Mouse (Mus musculus) forebrain, embryonic 11.5 days (tissue): ENCODE data around the gene Tmem74b. TPM values are rescaled to one million over a fixed set of nuclear protein-coding genes. Genes with fewer than 3 reads are reported as not detected.

Experiments
- ATAC-seq: fragments of 200-750 bp; cut with Nextera tagmentation; replicated peaks from 2 replicates; pipeline ENCODE4 v1.8.0; 2017; ENCODE audit warnings: moderate TSS enrichment; ENCODE audit not compliant: low FRiP score
- DNase-seq: peaks from one replicate; pipeline ENCODE4 v3.0.0-alpha.2; 2017; ENCODE audit warnings: low spot score
- H3K27ac ChIP-seq: fragments of 300-500 bp; sonication (generic); 2 replicates; pipeline ENCODE4 v1.5.1; 2014; ENCODE audit warnings: low read depth, low read length
- H3K27me3 ChIP-seq: fragments of 300-500 bp; sonication (generic); 2 replicates; pipeline ENCODE4 v1.6.1; 2014; ENCODE audit warnings: mild to moderate bottlenecking, low read length, mixed read lengths; ENCODE audit not compliant: control insufficient read depth, insufficient read depth
- H3K36me3 ChIP-seq: fragments of 300-500 bp; sonication (generic); 2 replicates; pipeline ENCODE4 v1.6.1; 2014; ENCODE audit warnings: mild to moderate bottlenecking, low read length, moderate library complexity, mixed read lengths; ENCODE audit not compliant: control insufficient read depth, insufficient read depth
- H3K4me1 ChIP-seq: fragments of 300-500 bp; sonication (generic); replicated peaks from 2 replicates; pipeline ENCODE4 v1.6.1; 2014; ENCODE audit warnings: low read length, mixed read lengths; ENCODE audit not compliant: control insufficient read depth, insufficient read depth
- H3K4me2 ChIP-seq: fragments of 300-500 bp; sonication (generic); 2 replicates; pipeline ENCODE4 v1.6.1; 2014; ENCODE audit warnings: low read depth, mild to moderate bottlenecking, low read length, moderate library complexity, mixed read lengths; ENCODE audit not compliant: severe bottlenecking
- H3K4me3 ChIP-seq: fragments of 300-500 bp; sonication (generic); 2 replicates; pipeline ENCODE4 v1.5.1; 2014; ENCODE audit warnings: low read depth, low read length
- H3K9ac ChIP-seq: fragments of 300-500 bp; sonication (generic); 2 replicates; pipeline ENCODE4 v1.6.1; 2014; ENCODE audit warnings: low read length
- H3K9me3 ChIP-seq: fragments of 300-500 bp; sonication (generic); 2 replicates; pipeline ENCODE4 v1.6.1; 2016; ENCODE audit warnings: low read length, mixed read lengths; ENCODE audit not compliant: control insufficient read depth
- WGBS: fragments of 180-500 bp; shearing (Covaris S2); extraction: QIAGEN DNeasy Blood & Tissue Kit; methylation state at CpG from one replicate; pipeline ENCODE4 v1.1.7; 2014; 5-methylcytosine and 5-hydroxymethylcytosine counted together
- polyA plus RNA-seq: library from polyadenylated mRNA; unstranded; fragments of >200 nt; fragmentation: Nextera tagmentation; extraction: Ambion mirVana; gene quantifications from 2 replicates; pipeline ENCODE4 v1.2.1, GENCODE M21; 2014

The Tmem74b gene
- polyA plus RNA-seq, 1 experiment from 2014 or later, result 7.7 TPM

GRCm38 (mm10) chr2:151702146-151702850 is 490 bp downstream of the Tmem74b start:
- Histone ChIP-seq H3K27me3 (peaks cover 20% of the 10 kb centered on the region; the same call in 1 of the 2 replicates), H3K4me1 (0 out of 2 replicates have a peak, but pooled peaks cover 4% of the 10 kb centered on the region), H3K4me2 (peak overlapping the region; percentile 79), H3K9ac (peak overlapping the region; percentile 70), H3K9me3 (no peaks in the 10 kb centered on the region), H3K27ac (no peak overlapping the region), H3K36me3 (no peaks in the 10 kb centered on the region), H3K4me3 (peak overlapping the region; percentile 53)
- ATAC-seq, result peak; percentile 90
- peak; percentile 83 for DNase-seq
- WGBS, result 0% methylated on average over 74 of the region's 97 CpGs

GRCm38 (mm10) chr2:151702851-151703190 is 1.0 kb downstream of the Tmem74b start:
- under 1% methylated on average over 15 of the region's 17 CpGs for WGBS
- DNase-seq (no peak), ATAC-seq (peak; percentile 65)
- no peaks in the 10 kb centered on the region for H3K9me3 ChIP-seq
- peak overlapping the region; percentile 53 for H3K4me3 ChIP-seq
- H3K27ac ChIP-seq, result no peak overlapping the region
- H3K4me1 ChIP-seq, result 0 out of 2 replicates have a peak, but pooled peaks cover 4% of the 10 kb centered on the region
- peak overlapping the region; percentile 79 for H3K4me2 ChIP-seq
- H3K9ac ChIP-seq, result peak overlapping the region; percentile 70
- H3K36me3 ChIP-seq, result no peaks in the 10 kb centered on the region
- H3K27me3 ChIP-seq, result peaks cover 20% of the 10 kb centered on the region; the same call in 1 of the 2 replicates

GRCm38 (mm10) chr2:151712647-151713046 is 10.8 kb downstream of the Tmem74b start:
- Histone ChIP-seq H3K4me1 (no peaks in the 10 kb centered on the region), H3K9me3 (no peaks in the 10 kb centered on the region), H3K4me2 (no peak overlapping the region), H3K36me3 (no peaks in the 10 kb centered on the region), H3K27me3 (no peaks in the 10 kb centered on the region), H3K27ac (no peak overlapping the region), H3K4me3 (no peak overlapping the region), H3K9ac (no peak overlapping the region)
- WGBS, result 42% methylated on average over 3 of the region's 3 CpGs
- no peak for ATAC-seq
- no peak for DNase-seq

- DNase-seq (no peak), ATAC-seq (no peak)
- WGBS, result 92% methylated on average over 4 of the region's 4 CpGs
- Histone ChIP-seq H3K9me3 (no peaks in the 10 kb centered on the region), H3K4me3 (no peak overlapping the region), H3K27me3 (no peaks in the 10 kb centered on the region), H3K4me1 (no peaks in the 10 kb centered on the region), H3K36me3 (no peaks in the 10 kb centered on the region; the same call in 1 of the 2 replicates), H3K9ac (no peak overlapping the region), H3K4me2 (no peak overlapping the region), H3K27ac (no peak overlapping the region)
Observed at GRCm38 (mm10) chr2:151715526-151715925, 13.7 kb downstream of the Tmem74b start.

- Histone ChIP-seq H3K4me2 (no peak overlapping the region), H3K36me3 (peaks cover under 1% of the 10 kb centered on the region; the same call in 1 of the 2 replicates), H3K9me3 (no peaks in the 10 kb centered on the region), H3K27me3 (no peaks in the 10 kb centered on the region), H3K4me1 (no peaks in the 10 kb centered on the region), H3K4me3 (no peak overlapping the region), H3K9ac (no peak overlapping the region), H3K27ac (no peak overlapping the region)
- WGBS, result 94% methylated on average over 2 of the region's 2 CpGs
- ATAC-seq (no peak), DNase-seq (no peak)
Observed at GRCm38 (mm10) chr2:151716318-151717055, 14.7 kb downstream of the Tmem74b start.

GRCm38 (mm10) chr2:151724094-151724493 is 22.3 kb downstream of the Tmem74b start:
- Histone ChIP-seq H3K4me2 (no peak overlapping the region), H3K9ac (no peak overlapping the region), H3K9me3 (no peaks in the 10 kb centered on the region; the same call in 1 of the 2 replicates), H3K4me3 (no peak overlapping the region), H3K4me1 (no peaks in the 10 kb centered on the region), H3K27ac (no peak overlapping the region), H3K36me3 (peaks cover 10% of the 10 kb centered on the region), H3K27me3 (no peaks in the 10 kb centered on the region)
- WGBS, result 86% methylated on average over 2 of the region's 2 CpGs
- ATAC-seq (no peak), DNase-seq (no peak)

GRCm38 (mm10) chr2:151733151-151733865 is 31.5 kb downstream of the Tmem74b start:
- WGBS, result 85% methylated on average over 8 of the region's 8 CpGs
- no peak overlapping the region for H3K9ac ChIP-seq
- DNase-seq, result peak; percentile 9
- no peak overlapping the region for H3K27ac ChIP-seq
- no peaks in the 10 kb centered on the region for H3K4me1 ChIP-seq
- ATAC-seq, result no peak
- H3K9me3 ChIP-seq, result no peaks in the 10 kb centered on the region
- no peak overlapping the region for H3K4me3 ChIP-seq
- no peak overlapping the region for H3K4me2 ChIP-seq
- H3K36me3 ChIP-seq, result peaks cover 4% of the 10 kb centered on the region; the same call in 1 of the 2 replicates
- no peaks in the 10 kb centered on the region for H3K27me3 ChIP-seq

- 88% methylated on average over 6 of the region's 6 CpGs for WGBS
- H3K27ac ChIP-seq, result no peak overlapping the region
- DNase-seq (no peak), ATAC-seq (no peak)
- H3K4me3 ChIP-seq, result no peak overlapping the region
- H3K27me3 ChIP-seq, result no peaks in the 10 kb centered on the region
- H3K4me1 ChIP-seq, result peaks cover 5% of the 10 kb centered on the region; the same call in 1 of the 2 replicates
- no peaks in the 10 kb centered on the region for H3K9me3 ChIP-seq
- H3K4me2 ChIP-seq, result no peak overlapping the region
- H3K9ac ChIP-seq, result no peak overlapping the region
- no peaks in the 10 kb centered on the region; the same call in 1 of the 2 replicates for H3K36me3 ChIP-seq
Observed at GRCm38 (mm10) chr2:151735422-151735821, 33.6 kb downstream of the Tmem74b start.
